Mouse (Mus musculus): ENCODE measurements around the gene Lhpp.
A peak's percentile ranks its signal among the peaks of the same experiment; 100 is the strongest.

The Lhpp gene

DNA sequence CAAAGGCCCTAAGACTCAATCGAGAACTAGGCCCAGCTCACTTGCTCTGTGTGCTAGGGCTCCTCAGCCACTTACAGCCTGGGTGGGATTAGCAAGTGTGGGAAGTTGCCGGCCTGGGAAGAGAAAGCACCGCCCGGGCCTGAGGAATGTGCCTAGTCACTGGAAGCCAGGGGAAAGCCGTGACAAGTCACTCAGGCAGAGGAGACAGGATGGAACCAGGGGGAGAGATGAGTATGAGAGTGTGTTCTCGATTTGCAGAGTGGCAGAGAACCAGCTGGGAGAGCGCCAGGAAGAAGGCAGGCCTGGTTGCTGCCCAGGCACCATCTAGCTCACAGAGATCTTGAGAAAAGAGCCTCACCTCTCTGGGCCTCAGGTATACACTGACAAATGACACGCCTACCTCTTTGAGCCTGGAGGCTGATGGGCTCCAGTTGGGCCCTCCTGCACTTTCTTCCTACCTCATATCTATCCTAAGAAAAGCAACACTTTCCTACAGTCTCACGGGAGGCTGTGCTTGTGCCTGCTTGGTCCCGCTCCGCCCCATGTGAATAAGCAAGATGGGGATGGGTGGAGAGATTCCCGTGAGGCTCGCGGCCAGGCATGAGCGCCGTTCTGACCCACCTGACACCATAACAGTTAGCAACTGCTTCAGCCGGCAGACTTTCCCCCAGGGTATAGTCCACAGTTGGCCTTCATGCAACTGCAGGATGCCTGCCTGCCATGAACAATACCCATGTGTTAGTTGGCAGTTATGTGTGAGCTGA, 125.8 kb downstream of the Lhpp start:
- peak; percentile 90 for DNase-seq (ENCODE audit: low read depth, low spot score)

- no peak for DNase-seq (ENCODE audit: low read depth, low spot score)
Observed at GRCm38 (mm10) chr7:132738844-132739243, 128.4 kb downstream of the Lhpp start.

- no peak for DNase-seq (ENCODE audit: low read depth, low spot score)
Observed at GRCm38 (mm10) chr7:132739829-132740228, 129.4 kb downstream of the Lhpp start.

GRCm38 (mm10) chr7:132742912-132743311, 132.5 kb downstream of the Lhpp start:
- no peak for DNase-seq (ENCODE audit: low read depth, low spot score)

GRCm38 (mm10) chr7:132747096-132747495, 136.7 kb downstream of the Lhpp start:
- DNase-seq (ENCODE audit: low read depth, low spot score): no peak

- DNase-seq (ENCODE audit: low read depth, low spot score): no peak
Observed at GRCm38 (mm10) chr7:132748076-132748769, 137.8 kb downstream of the Lhpp start.

DNA sequence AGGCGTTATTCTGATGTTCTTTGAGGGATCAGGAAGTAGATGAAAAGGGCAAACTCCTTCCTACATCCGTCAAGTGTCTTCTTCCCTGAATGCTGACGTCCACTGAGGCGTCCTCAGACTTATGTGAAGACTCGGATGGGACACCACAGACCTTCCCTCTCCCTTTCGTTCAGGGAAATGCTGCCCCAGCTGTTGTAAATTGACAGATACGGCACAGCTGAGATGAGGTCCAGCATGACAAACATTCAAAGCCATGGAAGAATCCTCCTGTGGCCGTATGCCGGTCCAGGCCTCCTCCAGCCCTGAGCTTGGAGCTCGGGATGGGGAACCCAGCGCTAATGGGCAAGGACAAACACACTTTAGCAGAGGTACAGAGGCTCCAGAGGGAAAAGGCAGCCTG, 139.1 kb downstream of the Lhpp start:
- no peak for DNase-seq (ENCODE audit: low read depth, low spot score)

GRCm38 (mm10) chr7:132751716-132752115, 141.3 kb downstream of the Lhpp start:
- no peak for DNase-seq (ENCODE audit: low read depth, low spot score)

DNA sequence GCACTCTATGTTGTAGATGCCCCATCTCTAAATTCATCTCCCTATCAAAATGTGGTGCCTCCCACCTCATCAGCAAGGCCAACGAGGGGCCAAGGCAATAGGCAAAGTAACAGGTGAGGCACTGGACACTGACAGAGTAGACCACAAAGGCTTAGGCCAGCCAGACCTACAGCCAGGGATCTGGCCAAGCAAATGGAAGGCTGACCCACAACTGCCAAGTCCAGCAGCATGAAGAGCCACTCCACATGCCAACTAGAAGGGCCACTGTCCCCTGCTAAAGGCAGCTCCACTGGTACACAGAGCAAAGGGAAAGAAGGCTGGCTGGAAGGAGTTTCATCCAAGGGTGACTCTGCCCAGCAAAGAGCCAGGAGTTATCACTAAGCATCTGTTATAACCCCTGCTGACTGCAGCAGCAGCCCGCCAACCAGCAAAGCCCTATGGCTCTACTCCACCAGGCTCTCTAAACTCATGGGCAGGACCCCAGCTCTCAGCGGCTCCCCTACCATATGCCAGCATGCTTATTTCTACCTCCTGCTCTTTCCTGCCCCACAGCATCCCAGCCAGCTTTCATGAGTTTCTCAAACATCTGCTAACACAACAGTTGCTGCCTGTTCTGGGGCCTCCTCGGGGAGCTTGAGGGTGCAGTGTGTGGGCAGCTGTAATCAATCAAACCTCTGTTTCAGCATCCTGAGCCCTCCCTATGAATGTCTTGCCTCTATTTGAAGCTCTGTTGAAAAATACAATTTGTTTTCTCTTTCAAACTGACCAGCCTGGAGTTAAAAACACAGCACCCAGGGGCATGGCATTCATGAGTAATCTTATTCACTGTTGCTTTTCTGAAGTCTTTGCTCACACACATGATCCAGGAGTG, 143.3 kb downstream of the Lhpp start:
- DNase-seq (ENCODE audit: low read depth, low spot score): no peak

DNA sequence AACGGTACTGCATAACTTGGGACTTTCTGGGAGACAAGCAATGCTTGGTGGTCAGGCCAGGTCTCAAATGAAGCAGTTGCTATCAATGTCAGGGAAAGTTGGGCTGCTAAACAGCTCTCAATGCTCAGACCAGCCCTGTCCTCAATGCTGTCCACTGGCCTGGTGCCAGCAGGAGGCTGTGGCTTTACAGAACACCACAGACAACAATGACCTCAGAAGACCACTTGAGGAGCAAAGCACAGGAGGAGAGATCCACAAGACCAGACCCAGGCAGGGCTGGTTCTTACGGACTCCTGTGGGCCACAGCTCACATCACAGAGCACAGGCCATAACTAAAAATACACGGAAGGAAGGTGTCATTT, 143.9 kb downstream of the Lhpp start:
- DNase-seq (ENCODE audit: low read depth, low spot score): no peak
